Mouse (Mus musculus): ENCODE measurements around the gene Ptgr1.

The Ptgr1 gene

DNA sequence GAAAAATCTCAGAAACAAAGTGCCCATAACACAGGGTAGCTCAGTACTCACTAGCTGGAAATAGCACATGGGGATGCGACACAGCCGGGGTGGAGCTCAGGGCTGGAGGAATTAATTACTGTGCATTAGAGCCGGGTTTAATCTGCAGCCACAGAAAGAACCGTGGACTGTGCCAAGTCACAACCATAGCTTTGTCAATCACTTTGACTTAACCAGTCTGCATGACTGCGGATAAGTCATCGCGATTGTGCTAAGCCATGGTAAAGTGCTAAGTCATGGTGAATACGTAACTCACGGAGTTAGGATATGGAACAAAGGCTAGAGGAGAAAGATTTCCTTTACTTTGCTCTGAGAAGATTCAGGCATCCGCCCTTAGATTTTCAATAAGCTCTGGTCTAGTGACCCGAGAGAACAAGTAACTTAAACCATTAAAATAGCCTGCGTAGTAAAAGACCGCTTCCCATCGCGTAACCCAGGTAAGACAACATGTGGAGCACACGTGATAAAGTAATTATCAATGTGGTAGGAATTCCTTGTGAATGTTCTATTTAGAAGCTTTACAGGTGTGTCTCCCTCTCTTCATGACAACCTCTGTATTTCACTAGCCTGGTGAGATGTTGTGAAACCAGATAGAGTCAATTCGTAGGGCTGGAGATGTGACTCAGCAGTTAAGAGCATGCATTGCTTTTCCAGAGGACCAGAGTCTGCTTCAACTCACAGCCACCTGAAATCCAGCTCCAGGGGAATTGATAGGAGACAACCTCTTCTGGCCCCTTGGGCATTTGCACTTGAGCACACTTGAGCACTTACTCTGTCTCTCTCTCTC, 3.9 kb upstream of the Ptgr1 start:
- DNase-seq: no peak

GRCm38 (mm10) chr4:58989303-58989898, 2.5 kb upstream of the Ptgr1 start:
- DNase-seq: no peak

- peak; percentile 92 to 93 for DNase-seq
Measured at GRCm38 (mm10) chr4:58985157-58985648, 1.7 kb downstream of the Ptgr1 start.

- DNase-seq: no peak
Measured at GRCm38 (mm10) chr4:58982806-58983205, 4.1 kb downstream of the Ptgr1 start.

DNA sequence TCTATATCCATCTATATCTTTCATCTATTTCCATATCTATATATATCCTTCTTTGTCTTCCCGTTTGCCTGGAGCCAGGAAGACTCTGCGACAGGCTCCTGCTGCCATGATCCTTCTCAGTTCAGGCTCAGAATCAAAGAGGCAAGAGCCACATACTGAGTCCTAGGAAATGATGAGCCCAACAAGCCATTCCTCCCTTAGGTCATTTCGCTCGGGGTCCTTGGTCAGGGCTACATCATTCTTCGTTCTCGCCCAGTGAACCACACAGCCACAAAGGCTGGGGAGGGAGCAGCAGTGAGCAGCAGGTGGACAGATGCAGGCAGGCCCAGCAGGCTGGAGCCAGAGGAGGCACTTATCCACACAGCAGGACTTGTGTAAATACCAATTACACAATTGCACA, 5.5 kb downstream of the Ptgr1 start:
- DNase-seq: no peak

- DNase-seq: no peak
Measured at GRCm38 (mm10) chr4:58975711-58976110, 11.2 kb downstream of the Ptgr1 start.

DNA sequence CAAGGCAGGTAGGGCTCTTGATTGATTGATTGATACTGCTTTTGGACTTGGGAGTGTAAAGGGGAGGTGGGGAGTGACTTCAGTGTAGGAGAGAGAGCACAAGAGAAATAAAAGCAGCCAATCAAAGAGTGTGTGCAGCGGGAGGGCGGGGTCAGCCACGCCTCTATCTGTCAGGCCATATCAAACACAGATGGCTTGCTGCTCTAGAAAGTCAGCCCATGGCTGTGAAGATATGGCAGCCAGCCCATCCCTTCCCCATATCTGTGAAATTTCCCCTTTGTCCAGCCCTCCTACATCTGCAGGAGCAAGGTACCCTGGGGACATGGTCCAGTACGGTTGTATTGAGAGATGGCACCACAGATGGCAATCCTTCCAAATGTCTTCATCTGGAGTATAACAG, 16.2 kb downstream of the Ptgr1 start:
- no peak for DNase-seq

- DNase-seq: no peak
Measured at GRCm38 (mm10) chr4:58965136-58965535, 21.8 kb downstream of the Ptgr1 start.

DNA sequence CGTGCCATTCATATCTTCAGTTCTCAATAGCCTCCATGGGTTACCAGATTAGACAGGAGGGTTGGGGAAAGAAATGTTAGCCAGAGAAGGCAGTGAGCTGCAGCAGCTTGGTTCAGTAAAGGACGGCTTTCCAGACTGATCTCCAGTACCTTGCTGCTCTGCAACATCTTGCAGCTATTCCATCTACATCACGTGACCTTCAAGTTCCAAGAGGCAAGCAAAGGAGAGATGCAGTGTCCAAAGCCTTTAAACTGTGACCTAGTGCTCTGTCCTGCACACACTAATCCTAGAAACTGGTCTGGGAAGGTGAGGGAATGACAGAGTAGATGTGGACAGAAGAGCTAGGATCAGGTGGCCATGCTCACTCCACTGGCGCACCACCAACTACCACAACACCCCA, 23.6 kb downstream of the Ptgr1 start:
- no peak for DNase-seq

DNA sequence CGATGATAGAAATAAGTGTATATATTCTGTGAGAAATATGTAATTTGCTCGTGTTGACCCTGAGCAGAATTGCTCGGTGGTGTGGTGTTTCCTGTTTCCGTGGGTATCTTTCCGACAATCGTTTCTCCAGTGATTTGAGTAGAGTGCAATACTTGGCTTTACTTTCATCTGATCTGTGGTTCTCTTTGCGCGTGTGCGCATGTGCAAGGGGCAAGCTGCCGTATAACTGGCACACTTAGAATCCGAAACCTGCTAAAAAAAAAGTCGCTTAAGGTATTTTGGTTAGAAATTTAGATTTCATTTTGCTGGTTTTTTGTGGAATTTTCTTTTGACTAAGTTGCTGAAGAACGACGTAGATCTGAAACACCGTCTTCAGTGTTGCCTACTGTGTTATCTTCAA, 25.2 kb downstream of the Ptgr1 start:
- no peak for DNase-seq

DNA sequence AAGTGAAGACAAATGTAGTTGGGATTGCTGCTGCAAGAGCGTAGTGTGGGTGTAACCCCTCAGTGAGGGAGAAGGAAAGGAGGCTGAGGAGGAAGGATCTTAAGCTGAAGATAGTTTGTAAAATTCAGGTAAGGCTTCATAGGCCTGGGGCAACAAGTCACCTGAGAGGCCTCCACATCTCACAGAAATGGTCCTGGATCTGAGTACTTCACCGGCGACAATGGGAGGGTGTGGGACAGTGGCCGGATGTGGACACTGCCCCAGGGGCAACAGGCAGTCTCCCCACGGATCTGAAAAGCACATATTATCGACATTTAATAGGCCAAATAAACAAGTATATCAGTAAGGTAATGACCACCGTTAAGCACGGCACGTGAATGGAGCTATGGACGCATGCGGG, 34.3 kb downstream of the Ptgr1 start:
- DNase-seq: no peak

DNA sequence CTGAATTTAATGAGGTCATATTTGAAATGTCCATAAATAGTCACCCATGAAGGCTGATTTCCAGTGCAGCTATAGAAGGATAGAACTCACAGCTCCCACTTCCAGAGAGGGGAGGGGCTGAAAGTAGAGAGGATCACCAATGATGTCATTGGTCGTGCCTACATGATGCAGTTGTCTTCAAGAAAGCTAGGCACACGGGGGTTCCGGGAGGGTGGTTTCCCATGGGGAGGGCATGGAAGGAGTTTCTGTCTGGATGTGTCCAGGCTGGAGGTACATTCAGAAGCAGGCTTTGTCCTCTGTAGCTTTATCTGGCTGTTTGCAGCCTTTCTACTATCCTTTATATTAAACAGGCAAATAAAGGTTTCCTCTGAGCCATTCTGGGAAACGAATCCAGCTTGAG, 38.5 kb downstream of the Ptgr1 start:
- no peak for DNase-seq

GRCm38 (mm10) chr4:58944695-58945094, 42.2 kb downstream of the Ptgr1 start:
- DNase-seq: no peak

DNA sequence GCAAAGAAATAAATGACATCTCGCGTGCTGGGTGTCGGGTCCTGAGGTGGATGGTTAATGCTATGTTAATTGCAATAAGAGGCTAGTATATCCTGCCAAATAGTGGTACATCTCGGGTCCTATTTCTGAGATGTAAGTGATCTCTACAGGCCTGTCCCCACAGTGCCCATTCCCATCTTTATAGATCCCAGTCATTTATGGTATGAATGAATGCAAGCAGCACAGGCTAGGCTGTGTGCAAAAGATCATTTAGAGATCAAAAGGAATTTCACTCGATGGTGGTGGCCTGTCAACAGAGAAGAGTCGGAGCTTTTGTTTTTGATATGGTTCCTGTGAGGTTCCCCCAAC, 42.7 kb downstream of the Ptgr1 start:
- DNase-seq: no peak

GRCm38 (mm10) chr4:58943420-58944205, 43.3 kb downstream of the Ptgr1 start, which contains the start of gene Zkscan16:
Gene Zkscan16 (plus strand): TSS chr4:58943628.
- DNase-seq: peak; percentile 71 to 72

- DNase-seq: no peak
Measured at GRCm38 (mm10) chr4:58942942-58943341, 44.0 kb downstream of the Ptgr1 start.

DNA sequence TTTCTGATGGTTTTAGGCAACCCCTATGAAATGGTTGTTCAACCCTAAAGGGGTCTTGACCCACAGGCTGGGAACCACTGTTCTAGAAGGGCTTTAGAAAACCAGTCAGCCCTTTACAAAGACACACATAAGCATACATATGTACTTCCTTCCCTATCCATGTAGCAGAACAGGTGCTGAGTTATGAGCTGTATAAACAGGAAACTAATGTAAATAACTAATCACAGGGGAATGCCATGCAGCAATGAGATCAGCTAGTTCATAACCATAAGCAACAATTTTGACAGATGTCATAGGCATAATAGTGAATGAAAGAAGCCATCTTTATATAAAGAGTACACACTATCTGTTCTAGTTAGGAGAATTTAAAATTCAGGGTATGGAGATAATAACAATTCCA, 45.3 kb downstream of the Ptgr1 start:
- DNase-seq: peak; percentile 24 to 33

- DNase-seq: no peak
Measured at GRCm38 (mm10) chr4:58935846-58936245, 51.1 kb downstream of the Ptgr1 start.

GRCm38 (mm10) chr4:58934746-58935476, 52.0 kb downstream of the Ptgr1 start:
- peak; percentile 45 to 46 for DNase-seq

DNA sequence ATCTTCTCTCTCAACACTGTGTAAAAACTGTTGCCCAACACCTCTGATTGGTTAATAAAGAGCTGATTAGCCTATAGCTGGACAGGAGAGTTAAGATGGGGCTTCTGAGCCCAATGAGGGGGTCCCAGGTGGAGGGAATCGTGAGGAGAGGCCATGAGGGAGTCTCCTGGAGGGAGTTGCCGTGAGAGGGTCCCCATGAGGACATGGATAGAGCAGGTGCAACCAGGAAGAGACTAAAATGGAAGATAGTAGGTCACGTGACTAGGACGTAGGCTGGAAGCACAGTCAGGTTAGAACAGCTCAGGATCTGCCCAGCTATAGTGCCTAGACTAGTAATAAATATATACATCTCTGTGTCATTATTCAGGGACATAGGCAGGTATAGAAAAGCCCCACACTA, 52.6 kb downstream of the Ptgr1 start:
- no peak for DNase-seq

DNA sequence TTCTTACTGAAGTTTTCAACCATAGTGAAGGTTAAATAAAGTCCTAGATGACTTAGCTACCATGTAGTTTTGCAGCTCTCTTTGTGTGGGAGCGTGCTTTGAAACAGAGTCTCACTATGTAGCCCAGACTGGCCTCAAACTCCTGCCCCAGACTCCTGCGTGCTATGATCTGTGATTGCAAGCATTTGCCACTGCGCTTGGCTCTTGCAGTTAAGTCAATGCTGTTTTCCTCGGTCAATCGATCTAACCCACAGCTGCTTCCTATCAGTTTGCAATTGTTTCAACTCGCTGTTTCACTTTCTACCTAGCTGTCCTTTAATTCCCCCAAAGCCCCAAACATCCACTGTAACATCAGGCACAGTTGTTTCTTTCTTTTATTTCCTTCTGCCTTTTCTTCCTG, 54.4 kb downstream of the Ptgr1 start:
- no peak for DNase-seq

- peak in 1 of 2 experiments; percentile 39 for DNase-seq
Measured at GRCm38 (mm10) chr4:58927661-58928060, 59.3 kb downstream of the Ptgr1 start.

GRCm38 (mm10) chr4:58926120-58926519, 60.8 kb downstream of the Ptgr1 start:
- no peak for DNase-seq

All from B cell, adult 2 months (primary cell).